Mouse (Mus musculus): Measurements from ENCODE around the gene Zfpl1.

- TF ChIP-seq CHD2 (IDR thresholded peaks at IDR 0.05; ENCODE audit: low read depth, low read length) = no peak
- TF ChIP-seq HCFC1 (IDR thresholded peaks at IDR 0.05; ENCODE audit: borderline replicate concordance, insufficient read depth, low read length) = no peak
- no peak for TF ChIP-seq ZNF384 (IDR thresholded peaks at IDR 0.05; ENCODE audit: low read depth, low read length)
- no peak for TF ChIP-seq MAFK (IDR thresholded peaks at IDR 0.05; ENCODE audit: insufficient read depth, low read depth, low read length)
- TF ChIP-seq ZC3H11A (IDR thresholded peaks at IDR 0.05; ENCODE audit: borderline replicate concordance, low read depth, low read length) = no peak
These were observed 18.2 kb downstream of the Zfpl1 start for GRCm38 (mm10) chr19:6066571-6066970.

Measured in ES-E14 (cell line).